Mouse (Mus musculus) naive thymus-derived CD4-positive, alpha-beta T cell, adult 2 months (primary cell): ENCODE data around the gene Vmn1r138.
"Not testable (repeated sequence)": the region's sequence is repeated elsewhere in the genome, so short reads cannot be mapped to it uniquely, and the experiment has no call there.

ENCODE experiments used
- DNase-seq: peaks from one replicate; pipeline ENCODE4 v3.0.0-alpha.2; 2011; ENCODE audit warnings: low read depth

Gene Vmn1r138

GRCm38 (mm10) chr7:22028797-22029196, at the start of gene Vmn1r138:
Vmn1r138 (minus strand) TSS chr7:22028897.
- not testable (repeated sequence) for DNase-seq

- DNase-seq = not testable (repeated sequence)
Observed at GRCm38 (mm10) chr7:22068757-22069156, 40.1 kb upstream of the Vmn1r138 start, which contains the start of gene Vmn1r139. Vmn1r139 (plus strand) TSS chr7:22069057.

GRCm38 (mm10) chr7:22056205-22056604, 27.5 kb upstream of the Vmn1r138 start, which contains the start of gene Gm6176:
Gm6176 (minus strand) TSS chr7:22056305.
- DNase-seq = not testable (repeated sequence)

GRCm38 (mm10) chr7:21994287-21994686, 34.4 kb downstream of the Vmn1r138 start, which contains the start of gene Vmn1r137:
Vmn1r137 (plus strand) TSS chr7:21994587.
- DNase-seq = not testable (repeated sequence)
